Mouse (Mus musculus) left cerebral cortex, adult 11 months (tissue): Measurements from ENCODE around the gene Cbln1.

Experiments used
- DNase-seq: peaks from one replicate; pipeline ENCODE4 v3.0.0; 2022; ENCODE audit warnings: low spot score

Gene Cbln1

DNA sequence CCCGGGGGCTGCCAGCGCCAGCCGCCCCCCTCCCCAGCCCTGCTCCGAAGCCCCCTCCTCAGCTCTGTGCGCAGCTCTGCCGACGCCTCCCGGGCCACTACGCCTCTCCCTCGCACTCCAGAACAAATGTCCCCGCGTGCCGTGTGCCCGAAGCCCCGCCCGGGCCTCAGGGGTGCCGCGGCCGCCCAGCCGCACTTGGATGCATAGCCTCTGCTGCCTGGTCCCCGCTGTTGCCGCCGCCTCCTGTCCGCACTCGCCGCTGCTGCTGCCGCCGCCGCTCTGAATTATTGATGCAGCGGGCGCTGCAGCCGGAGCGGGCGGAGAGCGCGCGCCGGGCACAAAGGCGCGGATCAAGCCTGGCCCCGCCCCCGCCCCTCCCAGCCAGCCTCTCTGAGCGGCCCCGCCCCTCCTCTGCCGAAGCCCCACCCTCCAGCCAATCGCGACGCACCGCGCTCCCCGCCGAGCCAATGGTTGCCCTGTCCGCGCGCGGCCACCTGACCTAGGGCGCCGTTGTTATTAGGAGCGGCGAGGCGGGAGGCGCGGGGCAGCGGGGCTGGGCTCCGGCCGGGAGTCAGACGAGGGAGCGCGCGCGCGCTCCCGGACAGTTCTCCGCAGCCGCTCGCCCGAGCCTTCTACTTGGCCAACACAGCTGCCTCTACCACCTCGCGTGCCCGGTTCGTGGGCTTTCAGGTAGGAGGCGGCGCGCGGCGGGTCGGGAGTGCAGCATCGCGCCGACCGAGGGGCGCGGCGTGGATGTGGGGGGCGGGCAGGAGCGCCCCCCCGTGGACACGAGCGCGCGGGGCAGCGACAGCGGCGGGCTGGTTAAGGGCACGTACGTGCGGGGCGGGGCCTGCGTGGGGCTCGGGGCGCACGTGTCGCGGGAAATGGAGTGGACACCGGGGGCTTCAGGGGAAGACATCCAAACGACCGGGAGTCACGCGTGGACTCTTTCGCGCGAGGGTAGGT lies at the start of gene Cbln1:
Gene Cbln1 (minus strand): TSS at position 339 of the 966 bp plus-strand sequence.
- DNase-seq: peak; percentile 70

DNA sequence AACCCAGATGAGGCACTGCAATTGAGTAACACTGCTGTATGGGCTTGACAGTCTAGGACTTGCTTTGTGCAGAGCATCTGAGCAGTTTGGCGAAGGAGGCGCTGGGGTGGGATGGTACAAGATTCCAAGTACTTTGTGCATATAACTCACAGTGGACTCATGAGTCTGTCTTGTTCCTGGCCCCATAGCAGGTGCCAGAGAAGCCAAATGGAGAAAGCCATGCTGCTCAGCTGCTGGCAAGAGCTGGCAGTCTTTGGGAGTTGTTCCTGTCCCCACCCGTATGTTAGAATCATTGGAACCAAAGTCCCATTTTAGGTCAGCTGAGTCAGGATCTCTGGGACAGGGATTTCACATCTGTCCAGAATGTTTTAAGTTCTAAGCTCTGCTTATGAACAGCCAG lies 44.7 kb upstream of the Cbln1 start:
- DNase-seq: no peak

DNA sequence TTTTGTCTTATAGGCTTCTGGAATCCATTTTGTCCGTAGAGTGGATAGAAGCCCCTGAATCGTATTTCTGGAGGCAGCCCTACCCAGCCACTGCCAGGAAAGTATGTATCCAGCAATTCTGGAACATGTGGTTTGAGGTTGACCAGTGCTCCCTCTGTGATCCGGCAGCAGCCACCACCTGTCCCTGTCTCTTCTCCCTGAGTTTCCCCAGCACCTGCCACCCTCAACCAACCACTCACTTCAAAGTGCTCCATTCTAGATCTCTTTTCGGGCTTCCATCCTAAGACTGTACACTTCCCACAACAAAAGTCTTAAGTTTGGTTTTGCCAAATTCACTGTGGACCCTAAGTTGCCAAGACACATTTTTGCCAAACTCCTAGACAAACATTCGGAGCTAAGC lies 41.4 kb upstream of the Cbln1 start:
- DNase-seq: no peak

DNA sequence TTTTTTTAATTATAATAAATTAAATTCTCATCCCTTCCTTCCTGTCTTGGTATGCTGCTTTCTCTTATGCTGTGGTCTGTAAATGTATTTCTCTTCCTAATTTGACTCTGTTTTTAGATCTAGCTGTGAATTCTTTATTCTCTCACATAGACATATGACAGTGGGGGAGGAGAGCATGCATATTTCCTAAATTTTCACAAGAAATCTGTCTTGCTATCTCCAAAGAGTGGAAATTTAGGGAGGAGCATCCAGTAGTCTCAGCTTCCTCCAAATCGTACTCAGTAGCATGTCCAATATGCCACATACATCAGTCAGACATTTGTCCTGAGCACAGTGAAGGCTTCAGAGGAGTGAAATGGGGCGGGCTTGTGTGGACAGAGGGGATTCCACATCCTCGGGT lies 40.9 kb upstream of the Cbln1 start:
- DNase-seq: no peak

DNA sequence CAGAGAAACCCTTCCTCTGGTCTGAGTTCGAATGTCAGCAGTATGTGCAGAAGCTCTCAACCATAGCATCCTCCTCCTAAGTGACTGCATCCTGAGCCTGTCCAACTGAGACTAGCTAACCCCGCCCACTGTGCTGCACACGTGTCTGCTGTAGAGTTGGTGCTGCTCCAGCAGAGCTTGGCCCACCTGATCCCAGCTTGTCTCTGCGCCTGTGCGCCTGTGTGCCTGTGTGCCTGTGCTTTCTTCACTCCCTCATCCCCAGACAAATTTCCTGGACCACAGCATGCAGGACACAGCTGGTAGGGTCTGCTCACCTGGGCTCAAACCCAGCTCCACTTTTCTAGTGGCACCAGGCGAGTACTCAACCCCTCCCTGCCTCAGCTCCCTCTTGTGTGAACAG lies 40.2 kb upstream of the Cbln1 start:
- no peak for DNase-seq

DNA sequence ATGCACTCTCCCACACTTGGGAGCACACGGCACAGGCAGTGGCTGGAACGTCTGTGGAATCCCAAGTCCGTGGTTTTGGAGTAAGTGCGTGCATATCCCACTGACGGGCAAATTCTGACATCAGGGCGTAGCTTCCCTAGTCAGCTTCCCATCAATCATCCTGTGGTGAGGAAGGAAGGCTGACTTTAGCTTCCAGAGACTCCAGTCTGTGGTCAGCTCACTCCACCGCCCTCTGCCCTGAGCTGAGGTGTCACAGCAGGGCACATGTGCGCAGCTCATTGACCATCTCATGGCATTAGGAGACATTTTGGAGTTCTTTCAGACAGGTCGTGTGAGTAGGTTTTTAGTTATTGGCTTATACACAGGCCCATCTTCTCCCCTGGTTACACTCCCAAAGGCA lies 34.6 kb upstream of the Cbln1 start:
- no peak for DNase-seq

DNA sequence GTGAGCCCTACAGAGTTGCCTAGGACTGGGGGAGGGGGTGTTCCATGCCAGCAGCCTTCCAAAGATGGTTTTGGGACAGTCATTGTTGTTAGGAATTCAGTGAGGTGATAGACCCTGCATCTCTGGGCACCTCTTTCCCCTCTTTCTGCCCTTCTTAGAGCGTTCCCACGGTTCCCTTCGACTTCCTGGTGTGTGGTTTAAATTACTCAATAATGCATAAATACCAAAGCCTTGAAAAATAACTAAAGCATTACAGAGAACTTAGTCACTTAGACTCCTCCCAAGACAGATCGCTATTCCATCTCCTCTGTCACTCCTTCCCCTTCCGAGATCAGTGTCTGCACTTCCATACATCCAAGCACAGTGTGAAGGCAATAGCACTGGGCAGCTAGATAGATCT lies 32.0 kb upstream of the Cbln1 start:
- no peak for DNase-seq

DNA sequence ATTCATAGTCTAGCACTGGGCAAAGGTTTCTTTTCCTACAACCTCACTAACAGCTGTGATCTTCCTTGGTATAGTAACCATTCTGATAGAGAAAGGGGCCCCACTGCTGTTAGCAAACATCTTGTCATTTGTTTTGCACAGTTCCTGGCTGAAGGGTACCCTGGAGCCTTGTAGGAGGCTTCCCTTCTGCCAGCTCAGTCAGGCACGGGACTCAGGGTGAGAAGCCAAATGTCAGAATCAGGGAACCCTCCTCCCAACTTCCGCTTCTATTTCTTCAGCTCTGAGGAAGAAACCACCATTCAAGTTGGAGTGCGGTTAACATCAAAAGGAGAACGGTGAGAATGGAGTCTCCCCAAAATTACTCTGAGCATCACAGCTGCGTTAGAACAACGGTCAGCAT lies 30.3 kb upstream of the Cbln1 start:
- no peak for DNase-seq

DNA sequence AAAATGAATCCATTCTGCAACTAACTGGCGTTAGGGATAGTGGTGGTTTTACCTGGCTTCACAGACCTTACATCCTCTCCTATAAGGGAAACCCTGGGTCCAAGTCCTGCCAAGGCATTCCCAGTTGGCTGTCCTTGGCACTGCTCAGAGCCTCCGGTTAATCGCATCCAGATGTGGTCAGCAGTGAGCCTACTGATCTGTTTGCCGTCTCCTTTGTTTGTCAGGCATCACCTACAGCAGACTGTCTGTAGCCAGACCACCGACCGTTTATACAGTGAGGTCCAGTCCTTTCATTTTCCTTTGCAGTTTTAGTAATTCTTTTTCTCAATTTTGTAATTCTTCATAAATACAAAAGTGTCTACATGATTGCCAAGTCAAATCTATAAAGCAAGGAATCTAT lies 25.2 kb upstream of the Cbln1 start:
- no peak for DNase-seq

DNA sequence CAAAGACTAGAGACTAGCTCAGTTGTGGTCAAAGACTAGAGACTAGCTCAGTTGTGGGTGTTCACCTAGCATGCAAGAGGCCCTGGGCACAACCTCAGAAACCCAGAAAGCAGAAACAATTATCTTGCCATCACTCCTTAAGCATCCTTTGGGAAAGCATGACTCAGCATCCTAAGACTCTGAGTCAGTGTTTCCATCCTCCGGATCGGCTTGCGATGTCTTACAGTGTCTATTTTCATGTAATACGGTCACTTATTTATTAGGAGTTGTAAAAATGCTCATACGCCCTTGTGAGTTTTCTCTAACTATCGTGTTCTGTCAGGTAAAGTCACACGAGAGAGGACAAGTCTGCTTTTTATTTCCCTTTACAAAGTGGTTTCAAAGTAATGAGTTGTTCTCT lies 24.1 kb upstream of the Cbln1 start:
- no peak for DNase-seq

DNA sequence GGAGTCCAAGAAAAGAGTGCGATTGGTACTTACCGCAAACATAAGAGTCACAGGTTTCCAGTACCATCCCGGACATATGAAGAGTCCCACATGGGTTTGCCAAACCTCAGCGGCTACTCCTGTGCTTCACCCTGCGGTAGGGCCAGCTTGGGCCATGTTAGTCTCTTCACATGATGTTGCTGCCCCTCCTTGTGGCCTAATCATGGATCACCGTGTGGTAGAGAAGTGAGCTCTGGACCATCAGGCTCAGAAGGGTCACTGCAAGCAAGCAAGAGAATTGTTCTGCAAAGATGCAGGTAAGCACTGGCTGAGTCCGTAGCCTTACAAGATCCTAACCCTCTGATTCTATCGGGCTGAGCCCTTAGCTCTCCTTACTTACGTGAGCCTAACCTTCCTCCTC lies 22.5 kb upstream of the Cbln1 start:
- no peak for DNase-seq

DNA sequence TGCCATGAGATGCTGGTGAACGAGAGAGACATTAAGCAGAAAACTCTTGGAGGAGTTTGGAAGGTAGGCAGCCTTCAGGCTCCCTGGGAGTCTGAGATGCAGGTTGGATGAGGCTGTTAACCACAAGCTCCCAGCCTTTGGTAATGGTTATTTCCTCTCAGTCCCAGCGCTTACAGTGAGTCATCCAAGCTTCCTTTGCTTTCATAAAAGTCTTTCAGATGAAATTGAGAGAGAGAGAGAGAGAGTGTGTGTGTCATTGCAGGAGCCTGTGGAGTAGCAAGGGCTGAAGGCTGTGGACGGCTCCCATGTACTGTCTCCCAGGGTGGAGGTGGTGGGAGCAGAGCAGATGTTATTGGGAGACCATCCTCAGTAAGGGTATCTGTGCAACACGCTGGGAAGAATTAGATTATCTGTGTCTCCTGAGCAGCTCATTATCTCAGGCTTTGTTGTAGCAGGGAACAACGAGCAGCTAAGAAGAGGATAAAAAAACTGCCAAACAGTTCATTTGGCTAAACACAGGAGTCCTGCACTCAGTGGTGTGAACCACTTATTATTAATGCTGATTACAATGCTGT lies 17.5 kb upstream of the Cbln1 start:
- DNase-seq: no peak

DNA sequence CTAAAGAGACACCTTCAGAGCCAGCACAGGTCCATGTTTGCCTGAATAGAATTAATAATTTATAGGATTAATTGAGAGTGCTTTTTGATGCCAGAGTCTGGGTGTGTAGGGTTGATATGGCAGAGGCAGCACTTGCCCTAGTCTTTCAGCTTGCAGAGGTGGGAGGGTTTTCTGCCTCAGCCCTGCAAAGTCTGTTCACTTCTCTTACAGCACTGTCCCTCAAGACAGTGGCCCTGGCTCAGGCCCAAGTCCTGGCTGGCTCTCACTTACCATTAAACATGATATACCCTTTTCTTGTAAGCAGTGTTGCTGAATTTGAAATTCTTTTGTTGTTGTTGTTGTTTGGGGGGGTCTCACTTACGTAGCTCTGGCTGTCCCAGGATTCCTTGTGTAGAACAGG lies 9.0 kb upstream of the Cbln1 start:
- DNase-seq: no peak

DNA sequence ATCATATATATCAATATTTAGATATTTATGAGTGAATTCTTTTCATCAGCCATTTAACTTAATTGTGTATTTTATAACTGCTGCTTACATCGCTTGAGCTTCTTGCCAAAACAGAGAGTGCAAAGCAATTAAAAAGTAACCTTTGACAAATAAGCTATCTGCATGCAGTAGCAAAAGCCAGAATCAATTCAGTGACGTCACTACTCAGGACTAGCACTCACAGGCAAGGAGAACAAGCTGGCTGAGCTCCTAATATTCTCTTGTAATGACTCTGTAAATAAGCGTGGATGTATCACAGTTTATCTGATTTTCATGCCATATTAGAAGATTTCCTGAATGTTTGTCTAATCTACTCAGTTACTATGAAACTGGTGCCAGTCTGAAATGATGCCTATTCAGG lies 5.8 kb upstream of the Cbln1 start:
- DNase-seq: no peak

DNA sequence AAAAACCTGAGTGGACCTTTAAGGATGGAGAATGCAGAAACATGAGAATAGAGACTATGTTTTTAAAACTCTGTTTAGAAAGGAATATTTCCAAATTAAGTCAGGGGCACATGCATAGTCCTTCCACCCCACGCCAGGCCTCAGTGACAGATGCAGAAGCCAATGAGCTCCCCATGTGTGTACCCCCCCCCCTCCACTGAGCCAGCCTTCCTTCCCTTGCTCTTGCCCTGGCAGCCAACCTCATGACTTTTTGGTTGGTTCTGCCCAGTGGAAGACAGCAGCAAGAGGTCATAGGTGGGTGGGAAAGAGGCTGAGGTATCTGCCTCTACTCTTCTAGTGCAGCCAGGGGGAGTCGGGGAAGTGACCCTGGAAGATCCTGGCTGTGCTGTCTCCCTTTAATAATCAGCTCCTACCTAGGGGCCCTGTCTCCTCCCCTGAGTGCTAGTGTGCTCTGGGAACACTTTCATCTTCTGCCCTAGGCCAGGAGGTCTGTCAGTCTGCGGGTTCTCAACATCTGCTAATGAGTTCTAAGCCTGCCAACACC lies 4.8 kb upstream of the Cbln1 start:
- no peak for DNase-seq

DNA sequence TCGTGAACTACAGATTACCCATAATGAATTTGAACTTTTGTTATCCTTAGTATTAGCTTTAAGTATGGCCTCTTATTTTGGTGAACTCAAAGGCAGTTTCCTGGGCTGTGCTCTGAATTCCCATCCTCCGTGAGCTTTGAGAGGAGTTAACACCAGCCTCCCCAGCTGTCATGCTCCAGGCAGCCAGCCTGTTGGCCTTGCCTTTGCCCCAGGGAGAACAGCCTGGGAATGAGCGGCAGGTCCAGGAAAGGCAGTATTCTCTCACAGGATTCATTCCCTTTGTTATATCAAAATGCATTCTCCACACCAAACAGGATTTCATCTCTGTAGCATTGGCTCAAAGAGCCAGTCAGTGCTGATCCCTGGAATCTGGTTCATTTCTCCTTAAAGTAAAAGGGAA lies 3.1 kb upstream of the Cbln1 start:
- no peak for DNase-seq

DNA sequence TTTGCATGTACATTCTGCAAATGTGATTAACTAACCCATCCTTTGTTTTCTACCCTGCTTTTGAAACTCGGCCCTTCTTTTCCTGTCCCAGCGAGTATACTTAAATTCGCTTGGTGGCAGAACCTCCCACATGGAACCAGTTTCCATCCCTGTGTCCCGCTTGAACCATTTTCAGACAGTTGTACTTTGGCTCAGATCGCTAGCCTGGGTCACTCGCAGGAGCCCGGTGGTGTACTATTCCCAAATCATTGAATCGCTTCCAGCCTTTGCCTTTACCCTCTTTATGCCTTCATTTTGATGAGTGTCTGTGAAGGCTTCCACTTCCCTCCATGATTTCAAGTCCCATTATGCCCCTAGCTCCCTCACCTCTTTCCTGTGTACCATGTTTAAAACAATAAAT lies 2.0 kb upstream of the Cbln1 start:
- no peak for DNase-seq

DNA sequence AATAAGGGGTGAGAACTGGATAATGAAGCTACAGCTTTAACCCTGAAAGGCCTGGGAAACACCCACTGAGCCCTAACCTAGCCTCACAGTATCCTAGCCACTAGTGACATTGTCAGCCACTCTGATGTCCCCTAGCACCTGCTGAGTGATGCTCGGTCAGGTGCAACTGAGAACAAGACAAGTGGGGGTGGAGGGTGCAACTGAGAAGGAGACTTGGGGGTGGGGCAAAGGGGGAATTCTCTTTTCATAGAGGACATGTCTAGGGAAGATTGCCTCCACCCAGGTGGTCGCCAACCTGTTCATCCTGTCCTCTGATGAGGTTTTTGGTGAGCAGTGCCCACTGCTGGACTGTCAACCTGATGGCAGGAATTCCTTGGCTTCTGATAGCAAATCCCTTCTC lies 1.5 kb upstream of the Cbln1 start:
- no peak for DNase-seq

DNA sequence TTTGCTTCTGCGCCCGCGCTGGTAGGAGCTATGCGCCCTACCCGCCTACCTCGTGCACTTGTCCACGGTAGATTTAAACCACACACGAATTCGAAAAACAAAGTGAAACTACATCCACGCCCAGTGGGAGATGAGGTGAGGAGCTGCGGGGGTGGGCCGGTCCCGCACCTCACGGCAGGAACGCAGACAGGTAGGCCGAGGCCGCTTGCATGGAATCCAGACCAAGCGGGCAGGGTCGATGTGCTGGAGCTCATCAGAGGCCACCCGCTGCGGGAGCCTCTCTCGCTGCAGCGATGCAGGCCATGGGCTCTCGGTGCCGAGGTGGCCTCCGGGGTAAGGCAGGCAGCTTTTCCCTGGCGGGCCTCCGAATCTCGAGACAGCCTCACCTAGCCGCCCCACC lies 905 bp upstream of the Cbln1 start:
- DNase-seq: no peak

DNA sequence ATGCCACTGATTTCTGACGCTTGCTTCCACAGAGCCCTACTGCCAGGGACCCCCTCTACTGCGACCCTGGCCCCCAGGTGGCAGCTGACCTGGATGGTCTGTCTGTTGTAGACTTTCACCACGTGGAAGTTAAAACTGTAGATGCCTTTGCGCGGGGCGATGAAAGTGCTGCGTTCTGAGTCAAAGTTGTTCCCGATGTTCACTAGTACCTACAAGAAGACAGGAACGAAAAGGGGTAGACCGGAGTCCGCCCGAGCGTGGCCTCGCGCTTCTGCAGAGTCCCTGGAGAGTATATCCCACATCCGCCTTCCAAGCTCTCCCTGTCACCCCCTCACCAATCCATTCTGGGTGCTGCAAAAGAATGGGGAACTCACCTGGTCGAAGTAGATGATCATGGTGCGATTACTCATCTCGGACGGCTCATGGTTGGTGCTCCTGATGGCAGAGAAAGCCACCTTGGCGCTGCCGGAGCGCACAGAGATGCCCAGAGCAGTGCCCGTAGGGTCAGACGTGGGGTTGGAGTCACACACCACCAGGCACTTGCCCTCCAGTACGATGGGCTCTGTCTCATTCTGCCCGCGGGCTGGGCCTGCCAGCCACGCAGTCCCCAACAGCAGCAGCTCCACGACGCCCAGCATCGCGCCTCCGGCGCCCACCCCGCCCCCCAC lies 672 bp downstream of the Cbln1 start:
- no peak for DNase-seq

DNA sequence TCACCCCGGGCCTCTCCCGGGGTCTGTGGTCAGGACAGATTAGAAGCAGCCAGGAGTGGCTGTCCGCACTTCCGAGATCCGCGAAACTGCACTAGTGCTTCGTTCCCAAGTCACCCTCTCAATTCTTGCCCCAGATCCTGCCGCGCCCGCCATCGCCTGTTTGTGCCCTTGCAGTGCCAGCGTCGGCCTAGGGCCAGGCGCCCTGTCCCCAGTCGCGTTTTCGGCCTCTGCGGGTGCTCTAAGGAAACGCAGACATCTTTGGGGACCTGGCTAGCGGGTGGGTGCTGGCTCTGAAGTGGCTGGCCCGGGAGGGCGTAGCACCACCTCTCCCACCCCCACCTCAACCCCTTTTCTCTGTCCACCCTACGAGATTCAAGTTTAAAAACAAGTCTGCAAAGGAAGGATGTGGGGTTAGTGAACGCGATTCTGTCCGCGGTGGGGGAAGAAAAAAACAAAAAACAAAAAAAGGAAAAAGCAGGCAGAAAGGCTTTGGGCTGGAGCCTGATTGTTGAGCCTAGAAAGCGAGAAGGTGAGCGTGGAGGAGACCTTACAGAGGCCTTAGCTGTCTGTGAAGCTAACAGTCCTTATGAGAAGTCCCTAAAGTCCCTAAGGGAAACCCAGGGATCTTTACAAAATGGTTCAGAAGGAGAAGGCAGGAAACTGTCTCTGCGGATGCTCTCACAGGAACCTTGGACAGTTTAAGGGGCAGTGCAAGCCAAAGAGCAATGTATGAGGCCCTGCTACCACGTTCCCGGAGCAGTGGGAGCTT lies 1.4 kb downstream of the Cbln1 start:
- DNase-seq: no peak
